Mouse (Mus musculus) heart, embryonic 13.5 days (tissue): Measurements from ENCODE around the gene Slc25a3. TPM values are rescaled to one million over a fixed set of nuclear protein-coding genes. Genes with fewer than 3 reads are reported as not detected.
A peak's percentile ranks its signal among the peaks of the same experiment; 100 is the strongest.

Source experiments
- ATAC-seq: fragments of 200-750 bp; cut with Nextera tagmentation; 2 replicates; pipeline ENCODE4 v1.8.0; 2017; ENCODE audit warnings: moderate TSS enrichment; ENCODE audit not compliant: insufficient number of reproducible peaks, low FRiP score, low TSS enrichment; ENCODE audit errors: extremely low read depth
- H3K27ac ChIP-seq: fragments of 300-500 bp; sonication (generic); replicated peaks from 2 replicates; pipeline ENCODE4 v1.5.1; 2015; ENCODE audit warnings: moderate library complexity, mild to moderate bottlenecking, inconsistent platforms
- H3K27me3 ChIP-seq: fragments of 300-500 bp; sonication (generic); replicated peaks from 2 replicates; pipeline ENCODE4 v1.6.1; 2015; ENCODE audit warnings: mild to moderate bottlenecking, inconsistent platforms
- H3K36me3 ChIP-seq: fragments of 300-500 bp; sonication (generic); 2 replicates; pipeline ENCODE4 v1.6.1; 2015; ENCODE audit warnings: mild to moderate bottlenecking, inconsistent platforms
- H3K4me1 ChIP-seq: fragments of 300-500 bp; sonication (generic); 2 replicates; pipeline ENCODE4 v1.6.1; 2015; ENCODE audit warnings: inconsistent platforms
- H3K4me2 ChIP-seq: fragments of 300-500 bp; sonication (generic); 2 replicates; pipeline ENCODE4 v1.6.1; 2015; ENCODE audit warnings: inconsistent platforms, mild to moderate bottlenecking, moderate library complexity
- H3K4me3 ChIP-seq: fragments of 300-500 bp; sonication (generic); 2 replicates; pipeline ENCODE4 v1.5.1; 2015; ENCODE audit warnings: moderate library complexity, mild to moderate bottlenecking, inconsistent platforms
- H3K9ac ChIP-seq: fragments of 300-500 bp; sonication (generic); 2 replicates; pipeline ENCODE4 v1.6.1; 2015; ENCODE audit warnings: inconsistent platforms, mild to moderate bottlenecking, moderate library complexity
- H3K9me3 ChIP-seq: fragments of 300-500 bp; sonication (generic); 2 replicates; pipeline ENCODE4 v1.6.1; 2016; ENCODE audit warnings: inconsistent platforms
- WGBS: fragments of 180-500 bp; shearing (Covaris S2); methylation state at CpG from one replicate; pipeline ENCODE4 v1.1.7; 2015; ENCODE audit warnings: mixed read lengths; 5-methylcytosine and 5-hydroxymethylcytosine counted together
- polyA plus RNA-seq: library from polyadenylated mRNA; unstranded; fragments of >200 nt; fragmentation: Nextera tagmentation; extraction: Ambion mirVana; gene quantifications from 2 replicates; pipeline ENCODE4 v1.2.1, GENCODE M21; 2015

Gene Slc25a3
- polyA plus RNA-seq, 1 experiment from 2014 or later = 801 TPM

DNA sequence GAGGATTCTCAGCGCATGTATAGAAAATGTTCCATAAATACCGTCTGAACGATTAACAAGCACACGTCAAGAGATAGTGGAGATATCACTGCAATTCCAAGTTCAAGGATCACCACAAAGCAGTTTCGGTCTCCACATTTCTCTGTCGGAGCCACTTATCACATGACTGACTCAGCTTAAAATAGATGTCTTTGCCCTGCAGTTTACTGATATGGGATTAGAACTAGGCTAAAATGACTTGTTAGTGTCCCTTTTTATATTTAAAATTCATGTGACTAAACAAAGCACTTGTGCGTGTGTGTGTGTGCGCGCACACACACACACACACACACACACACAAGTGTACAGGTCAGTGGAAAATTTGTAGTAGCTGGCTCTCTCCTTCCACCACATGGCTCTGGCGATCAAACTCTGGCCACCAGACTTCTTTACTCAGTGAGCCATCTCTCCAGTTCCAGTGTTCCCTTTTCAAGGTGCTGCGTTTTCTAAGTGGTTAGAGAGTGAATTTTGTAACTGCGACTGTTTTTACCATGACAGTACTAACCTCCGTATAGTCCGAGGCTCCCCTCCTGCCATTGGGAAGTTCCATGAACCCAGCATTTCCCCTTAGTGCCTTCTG lies 15.4 kb upstream of the Slc25a3 start:
- peak overlapping the region; percentile 27 for H3K4me2 ChIP-seq
- ATAC-seq = no peak

DNA sequence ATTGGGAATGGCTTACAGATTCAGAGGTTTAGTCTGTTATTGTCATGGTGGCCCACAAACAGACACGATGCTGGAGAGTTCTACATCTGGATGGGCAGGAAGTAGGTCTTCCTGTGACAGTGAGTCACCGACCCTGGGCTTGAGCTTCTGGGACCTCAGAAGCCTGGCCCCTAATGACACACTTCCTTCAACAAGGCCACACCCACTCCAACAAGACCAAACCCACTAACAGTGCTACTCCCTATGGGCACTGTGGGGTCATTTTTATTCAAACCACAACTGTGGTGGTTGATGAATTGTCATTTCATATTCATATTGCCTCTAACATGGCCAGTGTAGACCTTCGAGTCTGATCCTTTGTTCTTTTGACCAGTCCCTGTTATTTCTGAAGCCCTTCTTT lies 14.5 kb upstream of the Slc25a3 start:
- H3K27ac ChIP-seq = peak overlapping the region; percentile 67
- no peak for ATAC-seq
- H3K27me3 ChIP-seq = no peaks in the 10 kb centered on the region
- no peak overlapping the region for H3K9ac ChIP-seq
- no peaks in the 10 kb centered on the region for H3K9me3 ChIP-seq
- H3K36me3 ChIP-seq = no peaks in the 10 kb centered on the region
- 59% methylated on average over 3 of the region's 3 CpGs for WGBS
- H3K4me3 ChIP-seq = no peak overlapping the region
- H3K4me1 ChIP-seq = peaks cover 14% of the 10 kb centered on the region
- H3K4me2 ChIP-seq = no peak overlapping the region

More for the DNA sequence above, 15.4 kb upstream of the Slc25a3 start:
- Histone ChIP-seq H3K9ac (0 out of 2 replicates have a peak overlapping the region, but pooled peaks have one; percentile 4), H3K36me3 (no peaks in the 10 kb centered on the region), H3K27ac (peak overlapping the region; percentile 67), H3K27me3 (no peaks in the 10 kb centered on the region), H3K4me3 (no peak overlapping the region), H3K9me3 (no peaks in the 10 kb centered on the region), H3K4me1 (peaks cover 14% of the 10 kb centered on the region)
- WGBS = 49% methylated on average over 14 of the region's 14 CpGs

DNA sequence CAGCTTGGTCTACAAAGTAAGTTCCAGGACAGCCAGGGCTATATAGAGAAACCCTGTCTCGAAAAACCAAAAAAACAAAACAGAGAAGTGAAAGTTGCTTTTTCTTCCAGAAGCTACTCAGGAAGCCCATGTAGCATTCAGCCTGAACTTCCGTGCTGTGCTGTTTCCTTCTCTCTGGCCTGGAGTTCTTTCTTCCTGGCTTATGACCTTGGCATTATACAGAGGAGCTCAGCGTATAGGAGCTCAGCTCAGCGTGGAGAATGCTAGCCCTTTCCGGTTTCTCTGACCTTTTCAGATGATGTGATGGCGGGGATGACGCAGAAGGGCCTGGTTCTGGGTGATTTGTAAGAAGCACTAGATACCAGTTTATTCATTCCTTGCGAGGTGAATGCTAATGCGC lies 13.5 kb upstream of the Slc25a3 start:
- 75% methylated on average over 9 of the region's 9 CpGs for WGBS
- Histone ChIP-seq H3K27ac (no peak overlapping the region), H3K4me3 (no peak overlapping the region), H3K36me3 (no peaks in the 10 kb centered on the region), H3K27me3 (no peaks in the 10 kb centered on the region), H3K9me3 (no peaks in the 10 kb centered on the region), H3K9ac (no peak overlapping the region), H3K4me1 (peaks cover 14% of the 10 kb centered on the region), H3K4me2 (no peak overlapping the region)
- ATAC-seq = no peak

DNA sequence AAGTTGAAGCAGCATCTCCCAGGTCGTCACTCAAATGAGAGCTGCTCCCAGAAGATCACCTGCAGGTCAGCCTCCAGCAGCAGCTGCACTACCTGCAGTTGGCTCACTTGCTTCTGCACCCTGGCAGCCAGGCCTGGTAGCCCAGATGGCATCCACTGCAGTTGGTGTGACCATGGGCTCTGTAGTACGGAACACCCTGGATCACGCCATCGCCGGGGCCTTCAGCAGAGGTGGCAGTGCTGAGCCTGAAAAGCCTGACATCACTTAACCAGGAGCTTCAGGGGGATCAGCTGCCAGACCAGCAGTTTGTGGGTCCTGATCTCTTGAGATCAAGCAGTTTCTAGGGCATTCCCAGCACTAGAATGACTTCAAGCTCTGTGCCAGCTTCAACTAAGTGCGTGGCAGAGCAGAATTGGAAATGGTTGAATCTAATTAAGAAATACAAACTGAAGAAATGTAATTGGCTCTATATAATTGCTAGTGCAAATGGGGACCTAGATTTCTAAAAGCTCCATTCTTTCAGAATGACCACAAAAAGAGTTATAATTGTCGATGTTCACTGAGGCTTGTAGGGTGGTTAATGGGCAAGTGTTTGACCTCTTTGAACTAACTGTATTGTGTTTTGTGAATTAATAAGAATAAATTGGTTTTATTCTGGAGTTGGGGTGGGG lies 11.6 kb upstream of the Slc25a3 start:
- 85% methylated on average over 7 of the region's 7 CpGs for WGBS
- Histone ChIP-seq H3K27ac (no peak overlapping the region), H3K4me2 (no peak overlapping the region), H3K4me1 (peaks cover 14% of the 10 kb centered on the region), H3K27me3 (no peaks in the 10 kb centered on the region), H3K36me3 (no peaks in the 10 kb centered on the region), H3K9ac (no peak overlapping the region), H3K9me3 (no peaks in the 10 kb centered on the region), H3K4me3 (no peak overlapping the region)
- no peak for ATAC-seq

DNA sequence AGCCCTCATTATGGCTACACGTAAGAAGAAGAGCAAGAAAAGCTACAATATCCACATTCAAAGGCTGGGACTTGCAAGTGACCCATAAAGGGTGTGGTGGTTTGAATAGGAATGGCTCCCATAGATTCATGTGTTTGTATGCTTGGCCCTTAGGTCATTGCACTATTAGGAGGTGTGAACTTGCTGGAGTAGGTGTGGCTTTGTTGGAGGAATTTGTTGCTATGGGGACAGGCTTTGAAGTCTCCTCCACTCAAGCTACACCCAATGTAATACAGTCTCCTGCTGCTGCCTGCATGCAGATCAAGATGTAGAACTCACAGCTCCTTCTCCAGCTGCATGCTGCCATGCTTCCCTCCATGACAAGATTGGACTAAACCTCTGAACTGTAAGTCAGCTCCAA lies 7.7 kb upstream of the Slc25a3 start:
- H3K4me2 ChIP-seq = no peak overlapping the region
- peaks cover 14% of the 10 kb centered on the region for H3K4me1 ChIP-seq
- H3K27me3 ChIP-seq = no peaks in the 10 kb centered on the region
- no peak overlapping the region for H3K9ac ChIP-seq
- no peaks in the 10 kb centered on the region for H3K9me3 ChIP-seq
- H3K36me3 ChIP-seq = no peaks in the 10 kb centered on the region
- no peak overlapping the region for H3K4me3 ChIP-seq
- ATAC-seq = no peak
- WGBS = 78% methylated on average over 1 of the region's 1 CpGs
- no peak overlapping the region for H3K27ac ChIP-seq

DNA sequence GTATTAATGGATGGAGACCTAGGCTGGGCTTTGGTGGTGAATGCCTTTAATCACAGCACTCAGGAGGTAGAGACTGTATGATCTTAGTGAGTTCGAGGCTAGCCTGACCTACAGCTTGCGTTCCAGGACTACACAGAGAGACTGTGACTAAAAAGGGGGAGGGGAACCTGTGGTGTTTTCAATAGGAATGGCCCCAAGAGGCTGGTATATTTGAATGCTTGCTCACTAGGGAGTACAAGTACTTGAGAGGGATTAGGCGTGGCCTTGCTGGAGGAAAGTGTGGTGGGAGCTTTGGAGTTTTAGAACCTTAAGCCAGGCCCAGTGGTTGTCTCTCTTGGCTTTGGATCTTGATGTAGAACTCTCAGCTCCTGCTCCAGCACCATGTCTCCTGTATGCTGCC lies 6.9 kb upstream of the Slc25a3 start:
- no peak overlapping the region for H3K4me3 ChIP-seq
- H3K27ac ChIP-seq = no peak overlapping the region
- H3K4me2 ChIP-seq = no peak overlapping the region
- no peak for ATAC-seq
- no peak overlapping the region for H3K9ac ChIP-seq
- H3K36me3 ChIP-seq = no peaks in the 10 kb centered on the region
- no peaks in the 10 kb centered on the region for H3K27me3 ChIP-seq
- no peaks in the 10 kb centered on the region for H3K9me3 ChIP-seq
- peaks cover 15% of the 10 kb centered on the region for H3K4me1 ChIP-seq
- WGBS = 86% methylated on average over 3 of the region's 3 CpGs

DNA sequence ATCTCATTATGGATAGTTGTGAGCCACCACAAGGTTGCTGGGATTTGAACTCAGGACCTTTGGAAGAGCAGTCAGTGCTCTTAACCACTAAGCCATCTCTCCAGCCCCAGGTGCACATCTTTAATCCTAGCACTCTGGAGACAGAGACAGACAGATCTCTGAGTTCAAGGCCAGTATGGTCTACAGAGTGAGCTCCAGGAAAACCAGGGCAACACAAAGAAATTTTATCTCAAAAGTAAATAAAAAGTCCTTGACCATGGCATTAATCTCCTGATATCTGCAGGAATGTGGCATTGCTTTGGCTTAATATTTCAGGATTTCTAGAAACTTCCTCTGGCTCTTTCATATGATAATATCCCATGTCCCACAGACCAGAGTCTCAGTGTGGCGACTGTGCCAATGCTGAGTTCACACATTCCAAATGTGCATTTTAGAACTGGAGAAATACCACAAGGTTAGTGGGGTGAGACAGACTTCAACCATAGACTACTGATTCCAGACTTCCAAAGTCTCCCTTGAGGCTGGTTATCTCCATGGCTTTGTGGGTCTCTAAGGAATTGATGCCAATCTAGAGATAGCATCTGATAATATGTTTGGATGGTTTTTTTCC lies 4.8 kb upstream of the Slc25a3 start:
- H3K4me3 ChIP-seq = no peak overlapping the region
- 70% methylated on average over 1 of the region's 1 CpGs for WGBS
- no peak overlapping the region for H3K4me2 ChIP-seq
- no peak for ATAC-seq
- H3K4me1 ChIP-seq = peaks cover 20% of the 10 kb centered on the region
- no peaks in the 10 kb centered on the region for H3K27me3 ChIP-seq
- H3K36me3 ChIP-seq = no peaks in the 10 kb centered on the region
- H3K27ac ChIP-seq = no peak overlapping the region
- H3K9ac ChIP-seq = no peak overlapping the region
- no peaks in the 10 kb centered on the region for H3K9me3 ChIP-seq

DNA sequence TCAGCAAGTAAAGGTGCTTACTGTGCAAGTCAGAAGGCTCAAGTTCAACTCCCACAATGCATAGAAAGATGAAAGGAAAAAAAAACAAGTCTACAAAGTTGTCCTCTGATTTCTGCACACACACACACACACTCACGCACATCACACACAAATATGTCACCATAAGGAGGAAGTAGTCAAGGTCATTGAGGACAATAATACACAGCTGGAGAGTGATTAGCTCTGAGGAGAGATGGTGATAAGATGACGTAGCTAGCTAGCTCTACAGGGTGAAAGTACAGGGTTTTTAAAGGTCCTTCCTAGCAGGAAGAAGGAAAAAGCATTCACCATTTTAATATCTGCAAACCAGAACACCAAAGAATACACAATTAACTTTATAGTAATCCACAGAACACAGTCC lies 3.5 kb upstream of the Slc25a3 start:
- Histone ChIP-seq H3K27ac (peak overlapping the region; percentile 88), H3K4me2 (no peak overlapping the region; the same call in 1 of the 2 replicates), H3K27me3 (no peaks in the 10 kb centered on the region), H3K4me1 (peaks cover 24% of the 10 kb centered on the region), H3K9ac (no peak overlapping the region), H3K36me3 (peaks cover 2% of the 10 kb centered on the region), H3K4me3 (no peak overlapping the region), H3K9me3 (no peaks in the 10 kb centered on the region)
- 43% methylated on average over 2 of the region's 2 CpGs for WGBS
- no peak for ATAC-seq

DNA sequence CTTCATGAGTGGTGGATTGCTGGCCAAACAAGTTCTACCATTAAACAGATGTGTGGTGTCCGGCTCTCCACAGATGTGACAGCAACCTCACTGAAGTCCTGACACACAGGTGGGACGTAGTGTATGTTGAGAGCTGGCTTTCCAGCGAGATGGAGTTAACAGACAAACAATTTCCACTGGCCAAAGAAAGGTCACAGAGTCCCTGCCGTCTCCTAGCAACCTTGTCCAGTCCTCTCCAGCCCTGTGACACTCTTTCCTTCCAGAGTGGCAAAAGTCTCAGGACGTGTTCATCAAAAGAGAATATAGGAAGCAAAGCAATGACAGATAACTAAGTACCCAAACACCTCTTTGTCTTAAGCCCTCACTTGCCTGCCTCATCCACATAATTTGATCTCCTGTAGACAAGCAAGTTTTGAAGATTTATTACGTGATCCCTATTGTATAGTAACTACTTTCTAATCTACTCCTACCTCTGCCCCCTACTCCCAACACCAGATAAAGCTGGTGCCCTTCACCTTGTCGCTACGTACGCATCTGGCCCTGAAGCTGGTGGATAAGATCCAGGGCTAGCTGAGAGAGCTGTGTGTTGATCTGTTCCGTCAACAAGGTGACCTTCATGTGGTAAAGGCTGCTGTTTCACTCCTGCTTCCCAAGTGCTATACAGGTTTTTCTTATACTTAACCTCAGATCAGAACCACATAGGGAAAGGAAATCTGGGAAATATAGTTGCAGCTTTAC lies 2.9 kb upstream of the Slc25a3 start:
- WGBS = 30% methylated on average over 10 of the region's 10 CpGs
- no peaks in the 10 kb centered on the region for H3K9me3 ChIP-seq
- H3K4me2 ChIP-seq = no peak overlapping the region; the same call in 1 of the 2 replicates
- peaks cover 8% of the 10 kb centered on the region for H3K36me3 ChIP-seq
- H3K27me3 ChIP-seq = no peaks in the 10 kb centered on the region
- H3K27ac ChIP-seq = peak overlapping the region; percentile 88
- no peak for ATAC-seq
- H3K4me3 ChIP-seq = no peak overlapping the region
- no peak overlapping the region; the same call in 1 of the 2 replicates for H3K9ac ChIP-seq
- H3K4me1 ChIP-seq = peaks cover 30% of the 10 kb centered on the region

DNA sequence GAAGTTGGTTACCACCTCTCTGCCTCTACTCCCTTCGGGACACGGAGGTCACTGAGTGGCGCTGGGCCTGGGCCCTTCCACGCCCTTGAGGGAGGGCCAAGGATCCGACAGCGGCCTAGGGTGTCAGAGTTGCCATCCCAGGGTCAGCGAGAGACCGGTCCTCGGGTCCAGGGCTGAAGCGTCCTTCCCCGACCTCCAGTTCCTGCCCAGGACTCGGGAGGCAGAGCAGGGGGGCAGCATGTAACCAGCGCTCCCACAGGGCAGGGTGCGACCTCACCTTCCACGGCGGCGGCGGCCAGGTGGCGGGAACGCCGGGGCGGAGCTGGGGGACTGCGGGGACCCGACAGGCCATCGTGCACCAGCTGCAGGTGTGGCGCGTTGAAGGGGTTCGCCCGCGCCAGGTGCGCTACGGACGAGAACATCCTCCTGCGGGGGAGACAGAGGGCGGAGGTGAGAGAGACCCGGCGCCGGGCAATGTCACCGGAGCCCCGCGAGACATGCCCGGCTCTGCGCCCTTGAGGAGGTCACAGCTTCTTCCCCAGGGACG lies 505 bp downstream of the Slc25a3 start:
- Histone ChIP-seq H3K27me3 (no peaks in the 10 kb centered on the region), H3K4me3 (peak overlapping the region; percentile 100), H3K9me3 (no peaks in the 10 kb centered on the region), H3K9ac (peak overlapping the region; percentile 99), H3K4me2 (peak overlapping the region; percentile 82), H3K27ac (peak overlapping the region; percentile 97), H3K36me3 (peaks cover 41% of the 10 kb centered on the region), H3K4me1 (peaks cover 45% of the 10 kb centered on the region)
- WGBS = under 1% methylated on average over 44 of the region's 44 CpGs
- peak; percentile 43 for ATAC-seq

DNA sequence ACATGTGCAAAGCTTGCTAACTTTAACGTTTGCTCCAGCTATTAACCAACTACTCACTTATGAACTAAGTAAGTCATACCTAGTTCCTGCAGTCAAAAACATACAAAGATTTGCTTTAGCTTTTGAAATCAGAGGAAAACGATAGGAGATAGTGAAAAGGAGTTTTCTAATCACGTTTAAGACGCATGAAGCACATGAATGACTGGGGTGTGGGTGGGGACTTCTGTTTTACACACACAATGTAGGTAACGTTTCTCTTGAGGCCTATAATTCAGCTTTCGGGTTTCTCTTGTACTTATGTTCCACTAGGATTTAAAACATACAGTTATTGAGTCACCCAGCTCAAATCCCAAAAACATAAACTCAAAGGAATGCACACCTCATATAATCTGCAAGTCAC lies 1.2 kb downstream of the Slc25a3 start:
- peaks cover 48% of the 10 kb centered on the region for H3K36me3 ChIP-seq
- peak overlapping the region; percentile 100 for H3K4me3 ChIP-seq
- H3K27me3 ChIP-seq = no peaks in the 10 kb centered on the region
- ATAC-seq = no peak
- no peaks in the 10 kb centered on the region for H3K9me3 ChIP-seq
- H3K4me2 ChIP-seq = peak overlapping the region; percentile 82
- peak overlapping the region; percentile 99 for H3K9ac ChIP-seq
- H3K4me1 ChIP-seq = peaks cover 42% of the 10 kb centered on the region
- peak overlapping the region; percentile 97 for H3K27ac ChIP-seq
- WGBS = 14% methylated on average over 6 of the region's 6 CpGs
